Mouse (Mus musculus) hindlimb bud, embryonic 11.5 days (tissue): ENCODE results near the gene Cdk9.

Source experiments
- DNase-seq: peaks from one replicate; pipeline ENCODE4 v3.0.0-alpha.2; 2012; ENCODE audit warnings: low read depth, low spot score; ENCODE audit errors: extremely low spot score

Cdk9 gene

GRCm38 (mm10) chr2:32712934-32713817 lies at the start of gene Cdk9:
Cdk9 (minus strand) TSS chr2:32713076.
- peak; percentile 50 for DNase-seq

GRCm38 (mm10) chr2:32761859-32762258 lies 49.0 kb upstream of the Cdk9 start:
- DNase-seq = no peak

- no peak for DNase-seq
These were observed 48.5 kb upstream of the Cdk9 start for GRCm38 (mm10) chr2:32761361-32761760.

- no peak for DNase-seq
These were observed 46.1 kb upstream of the Cdk9 start for GRCm38 (mm10) chr2:32759001-32759400.

- no peak for DNase-seq
These were observed 45.6 kb upstream of the Cdk9 start for GRCm38 (mm10) chr2:32758503-32758902.

- DNase-seq = peak; percentile 85
These were observed 44.4 kb upstream of the Cdk9 start, which contains the start of gene Tor2a for GRCm38 (mm10) chr2:32757056-32757845. Tor2a (plus strand) TSS chr2:32757234.

- no peak for DNase-seq
These were observed 43.8 kb upstream of the Cdk9 start for GRCm38 (mm10) chr2:32756674-32757055.

GRCm38 (mm10) chr2:32752181-32752580 lies 39.3 kb upstream of the Cdk9 start:
- DNase-seq = no peak

GRCm38 (mm10) chr2:32751665-32752033 lies 38.8 kb upstream of the Cdk9 start:
- no peak for DNase-seq

- DNase-seq = no peak
These were observed 38.2 kb upstream of the Cdk9 start for GRCm38 (mm10) chr2:32750887-32751664.

- DNase-seq = no peak
These were observed 37.3 kb upstream of the Cdk9 start for GRCm38 (mm10) chr2:32750199-32750598.

- no peak for DNase-seq
These were observed 36.2 kb upstream of the Cdk9 start for GRCm38 (mm10) chr2:32749082-32749481.

- no peak for DNase-seq
These were observed 31.6 kb upstream of the Cdk9 start for GRCm38 (mm10) chr2:32744272-32744982.

- DNase-seq = no peak
These were observed 29.3 kb upstream of the Cdk9 start for GRCm38 (mm10) chr2:32742173-32742531.

- no peak for DNase-seq
These were observed 28.6 kb upstream of the Cdk9 start for GRCm38 (mm10) chr2:32741273-32742172.

- no peak for DNase-seq
These were observed 28.0 kb upstream of the Cdk9 start, which contains the start of gene 6330409D20Rik for GRCm38 (mm10) chr2:32740916-32741272. 6330409D20Rik (minus strand) TSS chr2:32741016.

- DNase-seq = no peak
These were observed 26.4 kb upstream of the Cdk9 start for GRCm38 (mm10) chr2:32739311-32739710.

GRCm38 (mm10) chr2:32737008-32737407 lies 24.1 kb upstream of the Cdk9 start:
- DNase-seq = no peak

GRCm38 (mm10) chr2:32736306-32736829 lies 23.5 kb upstream of the Cdk9 start:
- DNase-seq = no peak
